Mouse (Mus musculus) forebrain, embryonic 11.5 days (tissue): ENCODE results near the gene Sorbs1. TPM values are rescaled to one million over a fixed set of nuclear protein-coding genes. Genes with fewer than 3 reads are reported as not detected.

Source experiments
- ATAC-seq: fragments of 200-750 bp; cut with Nextera tagmentation; replicated peaks from 2 replicates; pipeline ENCODE4 v1.8.0; 2017; ENCODE audit warnings: moderate TSS enrichment; ENCODE audit not compliant: low FRiP score
- DNase-seq: peaks from one replicate; pipeline ENCODE4 v3.0.0-alpha.2; 2017; ENCODE audit warnings: low spot score
- H3K27ac ChIP-seq: fragments of 300-500 bp; sonication (generic); 2 replicates; pipeline ENCODE4 v1.5.1; 2014; ENCODE audit warnings: low read depth, low read length
- H3K27me3 ChIP-seq: fragments of 300-500 bp; sonication (generic); 2 replicates; pipeline ENCODE4 v1.6.1; 2014; ENCODE audit warnings: mild to moderate bottlenecking, low read length, mixed read lengths; ENCODE audit not compliant: control insufficient read depth, insufficient read depth
- H3K36me3 ChIP-seq: fragments of 300-500 bp; sonication (generic); 2 replicates; pipeline ENCODE4 v1.6.1; 2014; ENCODE audit warnings: mild to moderate bottlenecking, low read length, moderate library complexity, mixed read lengths; ENCODE audit not compliant: control insufficient read depth, insufficient read depth
- H3K4me1 ChIP-seq: fragments of 300-500 bp; sonication (generic); replicated peaks from 2 replicates; pipeline ENCODE4 v1.6.1; 2014; ENCODE audit warnings: low read length, mixed read lengths; ENCODE audit not compliant: control insufficient read depth, insufficient read depth
- H3K4me2 ChIP-seq: fragments of 300-500 bp; sonication (generic); 2 replicates; pipeline ENCODE4 v1.6.1; 2014; ENCODE audit warnings: low read depth, mild to moderate bottlenecking, low read length, moderate library complexity, mixed read lengths; ENCODE audit not compliant: severe bottlenecking
- H3K4me3 ChIP-seq: fragments of 300-500 bp; sonication (generic); 2 replicates; pipeline ENCODE4 v1.5.1; 2014; ENCODE audit warnings: low read depth, low read length
- H3K9ac ChIP-seq: fragments of 300-500 bp; sonication (generic); 2 replicates; pipeline ENCODE4 v1.6.1; 2014; ENCODE audit warnings: low read length
- H3K9me3 ChIP-seq: fragments of 300-500 bp; sonication (generic); 2 replicates; pipeline ENCODE4 v1.6.1; 2016; ENCODE audit warnings: low read length, mixed read lengths; ENCODE audit not compliant: control insufficient read depth
- WGBS: fragments of 180-500 bp; shearing (Covaris S2); extraction: QIAGEN DNeasy Blood & Tissue Kit; methylation state at CpG from one replicate; pipeline ENCODE4 v1.1.7; 2014; 5-methylcytosine and 5-hydroxymethylcytosine counted together
- polyA plus RNA-seq: library from polyadenylated mRNA; unstranded; fragments of >200 nt; fragmentation: Nextera tagmentation; extraction: Ambion mirVana; gene quantifications from 2 replicates; pipeline ENCODE4 v1.2.1, GENCODE M21; 2014

The Sorbs1 gene
- polyA plus RNA-seq, 1 experiment from 2014 or later: 66.0 TPM

GRCm38 (mm10) chr19:40331846-40332245, 181.7 kb downstream of the Sorbs1 start:
- H3K27ac ChIP-seq: no peak overlapping the region
- no peak overlapping the region for H3K9ac ChIP-seq
- WGBS: 74% methylated on average over 6 of the region's 6 CpGs
- H3K4me3 ChIP-seq: no peak overlapping the region
- no peaks in the 10 kb centered on the region for H3K4me1 ChIP-seq
- no peak overlapping the region for H3K4me2 ChIP-seq
- DNase-seq: no peak
- no peaks in the 10 kb centered on the region for H3K36me3 ChIP-seq
- H3K27me3 ChIP-seq: no peaks in the 10 kb centered on the region
- no peak for ATAC-seq
- no peaks in the 10 kb centered on the region for H3K9me3 ChIP-seq

- Histone ChIP-seq H3K36me3 (no peaks in the 10 kb centered on the region), H3K4me3 (no peak overlapping the region), H3K9ac (no peak overlapping the region), H3K27ac (no peak overlapping the region), H3K27me3 (no peaks in the 10 kb centered on the region), H3K4me1 (no peaks in the 10 kb centered on the region), H3K9me3 (no peaks in the 10 kb centered on the region), H3K4me2 (no peak overlapping the region)
- ATAC-seq (no peak), DNase-seq (no peak)
- 95% methylated on average over 21 of the region's 21 CpGs for WGBS
Observed at GRCm38 (mm10) chr19:40326126-40326525, 187.5 kb downstream of the Sorbs1 start.

GRCm38 (mm10) chr19:40325381-40325780, 188.2 kb downstream of the Sorbs1 start:
- Histone ChIP-seq H3K27me3 (no peaks in the 10 kb centered on the region), H3K4me2 (no peak overlapping the region), H3K4me3 (no peak overlapping the region), H3K9ac (no peak overlapping the region), H3K4me1 (no peaks in the 10 kb centered on the region), H3K9me3 (no peaks in the 10 kb centered on the region), H3K36me3 (no peaks in the 10 kb centered on the region), H3K27ac (no peak overlapping the region)
- DNase-seq: no peak
- 88% methylated on average over 8 of the region's 8 CpGs for WGBS
- ATAC-seq: no peak

- no peak for ATAC-seq
- no peak overlapping the region for H3K4me2 ChIP-seq
- no peaks in the 10 kb centered on the region for H3K36me3 ChIP-seq
- H3K9ac ChIP-seq: no peak overlapping the region
- no peak overlapping the region for H3K27ac ChIP-seq
- H3K9me3 ChIP-seq: no peaks in the 10 kb centered on the region
- DNase-seq: no peak
- no peak overlapping the region for H3K4me3 ChIP-seq
- H3K4me1 ChIP-seq: no peaks in the 10 kb centered on the region
- 88% methylated on average over 3 of the region's 3 CpGs for WGBS
- H3K27me3 ChIP-seq: no peaks in the 10 kb centered on the region
Observed at GRCm38 (mm10) chr19:40322226-40322625, 191.4 kb downstream of the Sorbs1 start.

- no peaks in the 10 kb centered on the region for H3K36me3 ChIP-seq
- WGBS: 93% methylated on average over 3 of the region's 3 CpGs
Observed at GRCm38 (mm10) chr19:40319199-40319598, 194.4 kb downstream of the Sorbs1 start.

GRCm38 (mm10) chr19:40318511-40318910, 195.1 kb downstream of the Sorbs1 start:
- no peak overlapping the region for H3K4me3 ChIP-seq
- H3K9me3 ChIP-seq: no peaks in the 10 kb centered on the region
- WGBS: 30% methylated on average over 6 of the region's 6 CpGs
- DNase-seq (no peak), ATAC-seq (no peak)
- no peak overlapping the region for H3K27ac ChIP-seq
- no peak overlapping the region for H3K9ac ChIP-seq
- H3K4me2 ChIP-seq: no peak overlapping the region
- H3K36me3 ChIP-seq: no peaks in the 10 kb centered on the region; the same call in 1 of the 2 replicates
- H3K4me1 ChIP-seq: no peaks in the 10 kb centered on the region
- no peaks in the 10 kb centered on the region for H3K27me3 ChIP-seq

More at GRCm38 (mm10) chr19:40319199-40319598, 194.4 kb downstream of the Sorbs1 start:
- no peaks in the 10 kb centered on the region for H3K9me3 ChIP-seq
- no peak overlapping the region for H3K4me3 ChIP-seq
- DNase-seq (no peak), ATAC-seq (no peak)
- no peak overlapping the region for H3K27ac ChIP-seq
- H3K27me3 ChIP-seq: no peaks in the 10 kb centered on the region
- H3K9ac ChIP-seq: no peak overlapping the region
- H3K4me1 ChIP-seq: no peaks in the 10 kb centered on the region
- H3K4me2 ChIP-seq: no peak overlapping the region

- Histone ChIP-seq H3K27me3 (no peaks in the 10 kb centered on the region), H3K4me1 (no peaks in the 10 kb centered on the region), H3K27ac (no peak overlapping the region), H3K9ac (no peak overlapping the region), H3K4me2 (no peak overlapping the region), H3K36me3 (no peaks in the 10 kb centered on the region; the same call in 1 of the 2 replicates), H3K9me3 (no peaks in the 10 kb centered on the region), H3K4me3 (no peak overlapping the region)
- no peak for DNase-seq
- no peak for ATAC-seq
- 64% methylated on average over 4 of the region's 4 CpGs for WGBS
Observed at GRCm38 (mm10) chr19:40317001-40317400, 196.6 kb downstream of the Sorbs1 start.

GRCm38 (mm10) chr19:40314252-40314651, 199.3 kb downstream of the Sorbs1 start:
- Histone ChIP-seq H3K9me3 (no peaks in the 10 kb centered on the region), H3K36me3 (no peaks in the 10 kb centered on the region; the same call in 1 of the 2 replicates), H3K4me3 (no peak overlapping the region), H3K27me3 (no peaks in the 10 kb centered on the region), H3K4me1 (no peaks in the 10 kb centered on the region), H3K27ac (no peak overlapping the region), H3K9ac (no peak overlapping the region), H3K4me2 (no peak overlapping the region)
- no peak for ATAC-seq
- DNase-seq: no peak
- WGBS: 96% methylated on average over 11 of the region's 11 CpGs

- no peak overlapping the region for H3K4me3 ChIP-seq
Observed at GRCm38 (mm10) chr19:40311631-40312030, 201.9 kb downstream of the Sorbs1 start.

More at GRCm38 (mm10) chr19:40311631-40312030, 201.9 kb downstream of the Sorbs1 start:
- Histone ChIP-seq H3K4me2 (no peak overlapping the region), H3K9ac (no peak overlapping the region), H3K27me3 (no peaks in the 10 kb centered on the region), H3K9me3 (no peaks in the 10 kb centered on the region), H3K36me3 (no peaks in the 10 kb centered on the region; the same call in 1 of the 2 replicates), H3K4me1 (no peaks in the 10 kb centered on the region), H3K27ac (no peak overlapping the region)
- ATAC-seq (no peak), DNase-seq (no peak)
- 92% methylated on average over 8 of the region's 8 CpGs for WGBS
